Mouse (Mus musculus): ENCODE data around the gene Xrcc2. TPM values are rescaled to one million over a fixed set of nuclear protein-coding genes. Genes with fewer than 3 reads are reported as not detected.
A peak's percentile ranks its signal among the peaks of the same experiment; 100 is the strongest.

Xrcc2 gene
- polyA plus RNA-seq, 1 experiment from 2014 or later: 1.6 TPM

- H3K9ac ChIP-seq (ENCODE audit: low read depth, low read length): no peak overlapping the region
- H3K9me3 ChIP-seq (ENCODE audit: control insufficient read depth): no peaks in the 10 kb centered on the region
- no peak for TF ChIP-seq CTCF (IDR thresholded peaks at IDR 0.05; ENCODE audit: low read depth)
- H3K4me2 ChIP-seq (replicated peaks; ENCODE audit: low read depth): no peak overlapping the region
- no peaks in the 10 kb centered on the region for H3K27me3 ChIP-seq (replicated peaks; ENCODE audit: control insufficient read depth, insufficient read depth, low read length)
- 75% methylated on average over 2 of the region's 2 CpGs for WGBS
- no peak overlapping the region for H3K27ac ChIP-seq (ENCODE audit: low read depth, low read length)
- H3K36me3 ChIP-seq (ENCODE audit: control insufficient read depth, insufficient read depth): no peaks in the 10 kb centered on the region
- H3K4me1 ChIP-seq (replicated peaks; ENCODE audit: control insufficient read depth, insufficient read depth, low read length): no peaks in the 10 kb centered on the region
- no peak overlapping the region for H3K4me3 ChIP-seq (ENCODE audit: low read depth, low read length)
- ATAC-seq: no peak
Measured at GRCm38 (mm10) chr5:25663165-25663564, 42.5 kb downstream of the Xrcc2 start.

- ATAC-seq: no peak
- TF ChIP-seq CTCF (IDR thresholded peaks at IDR 0.05; ENCODE audit: low read depth): no peak
- Histone ChIP-seq H3K9ac (ENCODE audit: low read depth, low read length) (no peak overlapping the region), H3K4me3 (ENCODE audit: low read depth, low read length) (no peak overlapping the region), H3K27me3 (replicated peaks; ENCODE audit: control insufficient read depth, insufficient read depth, low read length) (no peaks in the 10 kb centered on the region), H3K9me3 (ENCODE audit: control insufficient read depth) (no peaks in the 10 kb centered on the region), H3K4me2 (replicated peaks; ENCODE audit: low read depth) (0 out of 2 replicates have a peak overlapping the region, but pooled peaks have one; percentile 40), H3K27ac (ENCODE audit: low read depth, low read length) (no peak overlapping the region), H3K4me1 (replicated peaks; ENCODE audit: control insufficient read depth, insufficient read depth, low read length) (no peaks in the 10 kb centered on the region), H3K36me3 (ENCODE audit: control insufficient read depth, insufficient read depth) (no peaks in the 10 kb centered on the region)
- WGBS: 19% methylated on average over 14 of the region's 14 CpGs
Measured at GRCm38 (mm10) chr5:25654578-25654987, 51.0 kb downstream of the Xrcc2 start.

GRCm38 (mm10) chr5:25653377-25653776 is 52.2 kb downstream of the Xrcc2 start:
- Histone ChIP-seq H3K27ac (ENCODE audit: low read depth, low read length) (no peak overlapping the region), H3K4me3 (ENCODE audit: low read depth, low read length) (no peak overlapping the region), H3K4me1 (replicated peaks; ENCODE audit: control insufficient read depth, insufficient read depth, low read length) (no peaks in the 10 kb centered on the region), H3K27me3 (replicated peaks; ENCODE audit: control insufficient read depth, insufficient read depth, low read length) (no peaks in the 10 kb centered on the region), H3K36me3 (ENCODE audit: control insufficient read depth, insufficient read depth) (no peaks in the 10 kb centered on the region), H3K9me3 (ENCODE audit: control insufficient read depth) (no peaks in the 10 kb centered on the region), H3K9ac (ENCODE audit: low read depth, low read length) (no peak overlapping the region), H3K4me2 (replicated peaks; ENCODE audit: low read depth) (no peak overlapping the region)
- WGBS: 28% methylated on average over 3 of the region's 3 CpGs
- no peak for ATAC-seq
- no peak for TF ChIP-seq CTCF (IDR thresholded peaks at IDR 0.05; ENCODE audit: low read depth)

- Histone ChIP-seq H3K36me3 (ENCODE audit: control insufficient read depth, insufficient read depth) (no peaks in the 10 kb centered on the region), H3K27ac (ENCODE audit: low read depth, low read length) (no peak overlapping the region), H3K27me3 (replicated peaks; ENCODE audit: control insufficient read depth, insufficient read depth, low read length) (no peaks in the 10 kb centered on the region), H3K9me3 (ENCODE audit: control insufficient read depth) (no peaks in the 10 kb centered on the region), H3K4me2 (replicated peaks; ENCODE audit: low read depth) (no peak overlapping the region), H3K4me1 (replicated peaks; ENCODE audit: control insufficient read depth, insufficient read depth, low read length) (no peaks in the 10 kb centered on the region), H3K4me3 (ENCODE audit: low read depth, low read length) (no peak overlapping the region), H3K9ac (ENCODE audit: low read depth, low read length) (no peak overlapping the region)
- no peak for ATAC-seq
- TF ChIP-seq CTCF (IDR thresholded peaks at IDR 0.05; ENCODE audit: low read depth): no peak
- 84% methylated on average over 7 of the region's 7 CpGs for WGBS
Measured at GRCm38 (mm10) chr5:25652435-25652834, 53.2 kb downstream of the Xrcc2 start.

GRCm38 (mm10) chr5:25645661-25646364 is 59.8 kb downstream of the Xrcc2 start:
- Histone ChIP-seq H3K27me3 (replicated peaks; ENCODE audit: control insufficient read depth, insufficient read depth, low read length) (no peaks in the 10 kb centered on the region), H3K9ac (ENCODE audit: low read depth, low read length) (no peak overlapping the region), H3K4me3 (ENCODE audit: low read depth, low read length) (no peak overlapping the region), H3K4me2 (replicated peaks; ENCODE audit: low read depth) (no peak overlapping the region), H3K36me3 (ENCODE audit: control insufficient read depth, insufficient read depth) (no peaks in the 10 kb centered on the region), H3K27ac (ENCODE audit: low read depth, low read length) (no peak overlapping the region), H3K4me1 (replicated peaks; ENCODE audit: control insufficient read depth, insufficient read depth, low read length) (no peaks in the 10 kb centered on the region), H3K9me3 (ENCODE audit: control insufficient read depth) (no peaks in the 10 kb centered on the region)
- 86% methylated on average over 8 of the region's 8 CpGs for WGBS
- TF ChIP-seq CTCF (IDR thresholded peaks at IDR 0.05; ENCODE audit: low read depth): no peak
- no peak for ATAC-seq

GRCm38 (mm10) chr5:25644509-25644908 is 61.1 kb downstream of the Xrcc2 start:
- no peak overlapping the region for H3K4me3 ChIP-seq (ENCODE audit: low read depth, low read length)
- H3K27ac ChIP-seq (ENCODE audit: low read depth, low read length): no peak overlapping the region
- H3K9ac ChIP-seq (ENCODE audit: low read depth, low read length): no peak overlapping the region
- H3K4me1 ChIP-seq (replicated peaks; ENCODE audit: control insufficient read depth, insufficient read depth, low read length): no peaks in the 10 kb centered on the region
- no peaks in the 10 kb centered on the region for H3K36me3 ChIP-seq (ENCODE audit: control insufficient read depth, insufficient read depth)
- ATAC-seq: no peak
- TF ChIP-seq CTCF (IDR thresholded peaks at IDR 0.05; ENCODE audit: low read depth): no peak
- no peaks in the 10 kb centered on the region for H3K27me3 ChIP-seq (replicated peaks; ENCODE audit: control insufficient read depth, insufficient read depth, low read length)
- H3K9me3 ChIP-seq (ENCODE audit: control insufficient read depth): no peaks in the 10 kb centered on the region
- WGBS: 95% methylated on average over 2 of the region's 2 CpGs
- H3K4me2 ChIP-seq (replicated peaks; ENCODE audit: low read depth): no peak overlapping the region

All from intestine, postnatal 0 days (tissue).